Mouse (Mus musculus) left cerebral cortex, postnatal 10 days (tissue): ENCODE data around the gene Cd63. TPM values are rescaled to one million over a fixed set of nuclear protein-coding genes. Genes with fewer than 3 reads are reported as not detected.
A peak's percentile ranks its signal among the peaks of the same experiment; 100 is the strongest.

Experiments
- DNase-seq, 2 experiments: peaks; one replicate each; pipeline ENCODE4 v3.0.0; 2021 to 2022; ENCODE audit warnings: low spot score in 2 of 2, mixed read lengths in 1 of 2; ENCODE audit errors: extremely low spot score in 1 of 2
- intact Hi-C: fragments of 180-260 bp; cut with DNase I; formaldehyde crosslinking; loops from one replicate; pipeline ENCODE4 v1.15.1; 2025
- total RNA-seq, 2 experiments: library from RNA; stranded (reverse); gene quantifications; 2 replicates each; pipeline ENCODE4 v1.2.3; 2021

Cd63 gene
- total RNA-seq, 2 experiments from 2014 or later, result 63.0 to 66.0 TPM

DNA sequence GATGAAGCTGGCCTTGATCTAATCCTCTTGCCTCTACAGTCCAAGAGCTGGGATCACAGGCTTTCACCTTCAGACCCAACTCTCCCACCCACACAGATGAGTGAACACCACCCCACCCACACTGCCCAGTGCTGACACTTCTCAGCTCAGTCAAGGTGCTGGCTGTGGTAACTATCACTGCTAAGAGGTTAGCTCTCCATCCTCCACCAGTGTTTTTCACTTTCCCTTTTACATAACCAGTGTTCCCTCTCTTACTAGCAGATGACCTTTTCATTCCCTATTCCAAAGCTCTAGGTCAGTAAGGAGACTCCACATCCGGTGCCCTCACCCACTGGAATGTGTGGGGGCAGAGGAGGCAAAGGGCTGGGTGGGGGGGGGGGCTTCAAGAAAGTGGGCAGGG lies 20.5 kb downstream of the Cd63 start:
- intact Hi-C loops, result no loop called here
- DNase-seq, result no peak

GRCm38 (mm10) chr10:128921883-128922821 lies 21.4 kb downstream of the Cd63 start:
- intact Hi-C loops, result no loop called here

GRCm38 (mm10) chr10:128922822-128923012 lies 21.9 kb downstream of the Cd63 start, which contains the start of gene Rdh5:
Rdh5 (minus strand) TSS chr10:128922888.
- intact Hi-C loops, result no loop called here
- no peak for DNase-seq

More at GRCm38 (mm10) chr10:128921883-128922821, 21.4 kb downstream of the Cd63 start:
- DNase-seq, result no peak

DNA sequence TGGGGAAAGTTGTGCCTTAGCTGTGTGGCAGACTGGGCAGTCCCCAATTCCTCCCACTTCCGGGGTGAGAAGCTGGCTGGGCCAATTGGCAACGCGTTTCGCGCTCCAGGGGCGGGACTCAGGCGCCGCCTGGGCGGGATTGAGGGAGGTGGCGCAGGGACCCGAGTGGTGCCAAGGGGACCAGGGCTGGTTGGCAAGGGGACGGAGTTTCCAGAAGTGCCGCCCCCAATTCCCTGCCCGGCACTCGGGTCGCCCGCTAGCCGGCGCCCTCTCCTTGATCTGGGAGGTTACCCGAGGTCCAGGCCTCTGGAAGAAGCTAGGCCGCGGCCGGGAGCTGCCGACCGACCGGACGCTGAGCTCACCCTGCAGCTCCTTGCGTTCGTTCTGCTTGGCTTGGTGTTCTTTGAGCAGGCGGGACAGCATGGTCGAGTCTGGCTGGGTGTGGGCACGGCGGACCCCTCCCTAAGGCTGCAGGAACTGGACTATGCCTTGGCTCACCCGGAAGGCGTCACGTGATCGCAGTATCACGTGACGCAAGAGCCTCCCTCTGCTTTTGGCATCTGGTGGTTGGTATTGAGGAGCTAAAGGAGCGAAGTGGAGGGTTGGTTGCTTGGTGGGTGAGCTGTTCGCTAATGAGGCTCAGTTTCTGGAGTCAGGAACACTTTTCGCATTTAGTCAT lies 22.4 kb downstream of the Cd63 start:
- DNase-seq, result peak; percentile 92 to 96
- intact Hi-C loops, result no loop called here

GRCm38 (mm10) chr10:128923935-128924334 lies 23.1 kb downstream of the Cd63 start, which contains the start of gene Bloc1s1:
Bloc1s1 (minus strand) TSS chr10:128924035.
- DNase-seq, result no peak
- intact Hi-C loops, result no loop called here

- intact Hi-C loops, result no loop called here
- no peak for DNase-seq
These were observed 27.6 kb downstream of the Cd63 start for GRCm38 (mm10) chr10:128928356-128928755.

- intact Hi-C loops, result no loop called here
These were observed 29.0 kb downstream of the Cd63 start for GRCm38 (mm10) chr10:128929638-128930378.

DNA sequence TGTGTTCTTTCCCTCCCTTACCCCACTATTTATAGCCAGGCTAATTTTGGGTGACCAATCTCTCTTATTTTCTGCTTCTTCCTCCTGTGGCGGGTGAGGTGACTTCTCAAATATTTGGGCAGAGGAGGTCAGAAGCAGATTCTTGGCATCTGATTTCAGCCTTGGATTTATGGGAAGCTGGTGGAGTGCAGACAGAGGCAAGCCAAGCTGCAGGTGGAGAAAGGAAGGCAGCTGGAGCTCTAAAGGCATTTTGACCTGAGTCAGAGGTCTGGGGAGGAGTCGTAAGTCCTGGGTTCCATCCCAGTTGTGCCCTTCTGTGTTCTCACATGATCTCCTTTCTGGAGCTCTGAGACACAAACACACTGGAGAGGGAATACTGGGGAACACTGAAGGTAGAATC lies 30.7 kb downstream of the Cd63 start:
- no peak for DNase-seq
- intact Hi-C loops, result no loop called here

More at GRCm38 (mm10) chr10:128929638-128930378, 29.0 kb downstream of the Cd63 start:
- DNase-seq, result peak in 1 of 2 experiments; percentile 40

DNA sequence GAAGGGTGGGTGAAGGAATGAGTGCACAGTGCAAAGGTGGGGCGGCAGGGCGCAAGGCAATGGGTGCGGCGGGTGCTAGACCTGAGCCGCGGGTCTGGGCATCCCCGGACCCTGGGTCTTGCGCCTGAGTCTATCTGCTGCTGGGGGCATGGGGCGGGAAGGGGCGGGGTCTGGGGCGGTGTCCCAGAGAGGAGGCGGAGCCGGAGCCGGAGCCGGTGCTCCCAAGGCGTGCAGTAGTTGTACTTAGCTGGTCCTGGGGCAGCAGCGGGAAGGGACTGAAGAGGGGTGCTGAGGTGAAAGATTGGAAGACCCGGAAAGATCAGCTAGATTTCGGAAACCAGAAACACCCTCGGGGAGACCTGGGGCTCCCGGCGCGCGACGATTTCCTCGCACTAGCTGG lies 32.8 kb downstream of the Cd63 start, which contains the start of gene Itga7:
Itga7 (plus strand) TSS at position 245 of the 400 bp plus-strand sequence.
- intact Hi-C loops, result no loop called here

GRCm38 (mm10) chr10:128933976-128934721 lies 33.4 kb downstream of the Cd63 start:
- no peak for DNase-seq
- intact Hi-C loops, result no loop called here

More for the DNA sequence above, 32.8 kb downstream of the Cd63 start, which contains the start of gene Itga7:
- no peak for DNase-seq

- intact Hi-C loops, result no loop called here
- no peak for DNase-seq
These were observed 34.4 kb downstream of the Cd63 start for GRCm38 (mm10) chr10:128934997-128935787.

DNA sequence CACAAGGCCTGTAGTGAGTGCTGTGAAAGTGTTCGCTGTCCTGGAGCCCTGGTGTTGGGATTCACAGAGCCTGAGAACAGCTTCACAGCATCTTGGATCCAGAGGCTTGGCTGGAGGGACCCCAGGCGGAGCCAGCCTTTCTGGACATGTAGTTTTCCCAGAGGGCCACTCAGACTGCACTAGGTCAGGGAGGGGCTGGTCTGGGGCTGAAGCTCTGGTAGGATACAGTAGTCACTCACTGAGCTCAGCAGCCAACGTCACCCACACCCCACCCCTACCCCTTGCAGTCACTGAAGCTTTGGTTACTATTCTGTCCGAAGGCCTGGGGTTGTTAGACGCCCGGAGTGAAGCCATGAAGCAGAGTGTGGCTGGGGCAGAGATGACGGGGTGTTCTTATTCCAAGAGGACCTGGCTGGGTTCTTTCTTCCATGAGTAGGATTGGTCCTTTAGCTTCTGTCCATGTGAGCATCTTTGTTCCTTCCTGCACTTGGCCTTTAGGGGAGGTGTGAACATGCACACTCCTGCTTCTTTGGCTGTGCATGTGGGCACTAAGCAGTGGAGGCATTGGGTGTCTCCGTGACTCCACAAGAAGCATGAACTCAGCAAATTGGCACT lies 35.1 kb downstream of the Cd63 start:
- DNase-seq, result no peak
- intact Hi-C loops, result no loop called here

DNA sequence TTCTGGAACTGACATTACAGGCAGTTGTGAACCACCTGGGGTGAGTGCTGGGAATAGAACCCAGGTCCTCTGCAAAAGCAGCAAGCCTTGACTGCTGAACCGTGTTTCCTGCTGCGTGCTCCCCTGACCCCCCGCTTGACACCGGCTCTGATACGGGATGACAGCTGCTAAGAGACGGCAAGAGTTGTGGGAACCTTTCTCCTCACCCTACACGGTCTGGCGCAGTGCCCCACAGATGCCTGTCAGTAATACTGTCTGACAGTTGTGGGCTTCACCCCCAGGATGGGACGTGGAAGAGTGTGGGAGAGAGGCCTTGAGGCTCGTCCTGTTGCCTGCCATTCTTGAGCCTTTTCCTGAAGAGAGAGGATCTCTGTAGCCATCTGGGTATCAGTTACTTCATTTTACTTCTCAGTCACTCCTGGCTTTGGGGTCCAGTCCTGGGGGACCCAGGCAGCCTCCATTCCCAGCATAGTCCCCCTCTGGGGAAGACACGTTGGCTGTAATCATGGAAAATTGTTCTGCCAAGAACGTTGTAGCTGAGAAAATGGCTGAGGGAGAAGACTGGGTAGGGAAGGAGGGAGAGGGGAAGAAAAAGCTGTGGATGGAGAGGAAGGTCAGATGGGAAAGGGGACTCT lies 37.1 kb downstream of the Cd63 start:
- intact Hi-C loops, result no loop called here
- DNase-seq, result no peak

GRCm38 (mm10) chr10:128938457-128938856 lies 37.7 kb downstream of the Cd63 start:
- intact Hi-C loops, result no loop called here
- DNase-seq, result peak in 1 of 2 experiments; percentile 60

DNA sequence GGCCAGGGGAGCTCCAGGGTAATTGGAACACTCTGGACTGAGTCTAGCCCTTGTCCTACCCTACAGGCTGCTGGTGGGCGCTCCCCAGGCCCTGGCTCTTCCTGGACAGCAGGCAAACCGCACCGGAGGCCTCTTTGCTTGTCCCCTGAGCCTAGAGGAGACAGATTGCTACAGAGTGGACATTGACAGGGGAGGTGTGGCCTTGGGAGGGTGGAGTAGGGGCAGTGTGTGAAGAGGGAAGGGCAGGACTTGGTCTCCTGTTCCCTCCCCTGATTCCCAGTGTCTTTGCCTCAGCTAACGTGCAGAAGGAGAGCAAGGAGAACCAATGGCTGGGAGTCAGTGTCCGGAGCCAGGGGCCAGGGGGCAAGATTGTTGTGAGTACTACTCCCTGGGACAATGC lies 38.2 kb downstream of the Cd63 start:
- no peak for DNase-seq
- intact Hi-C loops, result no loop called here

DNA sequence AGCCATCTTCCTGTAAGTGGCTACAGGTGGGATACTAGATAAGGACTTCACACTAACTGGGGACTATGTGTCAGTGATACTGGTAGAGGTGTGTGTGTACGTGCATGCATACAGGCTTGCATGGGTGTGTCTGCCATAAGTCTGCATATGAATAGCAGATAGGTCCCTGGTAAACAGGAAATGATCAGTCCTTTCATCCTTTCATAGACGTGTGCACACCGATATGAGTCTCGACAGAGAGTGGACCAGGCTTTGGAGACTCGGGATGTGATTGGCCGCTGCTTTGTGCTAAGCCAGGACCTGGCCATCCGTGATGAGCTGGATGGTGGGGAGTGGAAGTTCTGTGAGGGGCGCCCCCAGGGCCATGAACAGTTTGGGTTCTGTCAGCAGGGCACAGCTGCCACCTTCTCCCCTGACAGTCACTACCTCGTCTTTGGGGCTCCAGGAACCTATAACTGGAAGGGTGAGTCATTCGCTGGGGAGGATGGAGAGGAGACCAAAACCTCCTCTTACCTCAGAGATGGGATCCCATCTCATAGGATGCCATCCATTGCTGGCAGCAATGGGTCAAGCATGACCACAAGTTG lies 39.8 kb downstream of the Cd63 start:
- no peak for DNase-seq
- intact Hi-C loops, result no loop called here

- intact Hi-C loops, result no loop called here
- DNase-seq, result no peak
These were observed 44.9 kb downstream of the Cd63 start for GRCm38 (mm10) chr10:128945675-128946074.
